Mouse (Mus musculus) megakaryocyte, embryonic 14.5 days (primary cell): Measurements from ENCODE around the gene Gm16253. TPM values are rescaled to one million over a fixed set of nuclear protein-coding genes. Genes with fewer than 3 reads are reported as not detected.

Experiments used
- H3K27me3 ChIP-seq: replicated peaks from 2 replicates; pipeline ENCODE3; 2012; ENCODE audit warnings: inconsistent platforms
- H3K36me3 ChIP-seq: replicated peaks from 2 replicates; pipeline ENCODE3; 2012; ENCODE audit warnings: low read length, inconsistent platforms, mixed read lengths
- H3K4me1 ChIP-seq: 2 replicates; pipeline ENCODE4 v1.6.1; 2012; ENCODE audit warnings: inconsistent platforms
- H3K4me3 ChIP-seq: replicated peaks from 2 replicates; pipeline ENCODE3; 2012; ENCODE audit warnings: moderate library complexity, mild to moderate bottlenecking, inconsistent platforms
- H3K9me3 ChIP-seq: 2 replicates; pipeline ENCODE4 v1.6.1; 2012; ENCODE audit warnings: inconsistent platforms
- FLI1 ChIP-seq: IDR thresholded peaks from 2 replicates; pipeline ENCODE4 v1.6.1; 2012; ENCODE audit warnings: low read length, inconsistent platforms, mixed read lengths
- GATA1 ChIP-seq: IDR thresholded peaks from 3 replicates; pipeline ENCODE4 v1.6.1; 2012; ENCODE audit warnings: mixed read lengths, low read length, inconsistent platforms, borderline replicate concordance
- polyA plus RNA-seq: library from polyadenylated mRNA; stranded (reverse); fragments of >175 nt; gene quantifications from 2 replicates; pipeline ENCODE4 v1.2.3, GENCODE M21; 2012; ENCODE audit warnings: low replicate concordance; ENCODE audit not compliant: insufficient read depth

Gm16253 gene
- polyA plus RNA-seq, 1 experiment: 0.51 TPM

- H3K27me3 ChIP-seq: no peaks in the 10 kb centered on the region
- H3K4me3 ChIP-seq: peak overlapping the region; percentile 87
- H3K4me1 ChIP-seq: peaks cover 51% of the 10 kb centered on the region
- H3K9me3 ChIP-seq: peaks cover 6% of the 10 kb centered on the region; the same call in 1 of the 2 replicates
- TF ChIP-seq FLI1 (no peak), GATA1 (peak; percentile 96)
- H3K36me3 ChIP-seq: peaks cover 27% of the 10 kb centered on the region
Observed at GRCm38 (mm10) chr3:96579885-96580454, 3.2 kb downstream of the Gm16253 start.

- H3K4me3 ChIP-seq: no peak overlapping the region
- H3K4me1 ChIP-seq: peaks cover 48% of the 10 kb centered on the region
- H3K27me3 ChIP-seq: no peaks in the 10 kb centered on the region
- no peak for TF ChIP-seq GATA1
- TF ChIP-seq FLI1: no peak
- peaks cover 6% of the 10 kb centered on the region; the same call in 1 of the 2 replicates for H3K9me3 ChIP-seq
- H3K36me3 ChIP-seq: peaks cover 27% of the 10 kb centered on the region
Observed at GRCm38 (mm10) chr3:96581141-96581540, 4.4 kb downstream of the Gm16253 start.

GRCm38 (mm10) chr3:96581771-96582515 is 5.2 kb downstream of the Gm16253 start:
- H3K27me3 ChIP-seq: no peaks in the 10 kb centered on the region
- peaks cover 6% of the 10 kb centered on the region; the same call in 1 of the 2 replicates for H3K9me3 ChIP-seq
- H3K4me1 ChIP-seq: peaks cover 42% of the 10 kb centered on the region
- H3K36me3 ChIP-seq: peaks cover 27% of the 10 kb centered on the region
- no peak overlapping the region for H3K4me3 ChIP-seq
- TF ChIP-seq FLI1: no peak
- no peak for TF ChIP-seq GATA1

GRCm38 (mm10) chr3:96583386-96583785 is 6.6 kb downstream of the Gm16253 start:
- no peaks in the 10 kb centered on the region for H3K27me3 ChIP-seq
- peaks cover 11% of the 10 kb centered on the region for H3K9me3 ChIP-seq
- peaks cover 32% of the 10 kb centered on the region for H3K36me3 ChIP-seq
- no peak overlapping the region for H3K4me3 ChIP-seq
- TF ChIP-seq FLI1: no peak
- TF ChIP-seq GATA1: no peak
- peaks cover 35% of the 10 kb centered on the region for H3K4me1 ChIP-seq

GRCm38 (mm10) chr3:96590657-96591056 is 13.9 kb downstream of the Gm16253 start:
- Histone ChIP-seq H3K4me1 (peaks cover 27% of the 10 kb centered on the region), H3K4me3 (no peak overlapping the region), H3K36me3 (peaks cover 17% of the 10 kb centered on the region), H3K9me3 (peaks cover 10% of the 10 kb centered on the region), H3K27me3 (peaks cover 5% of the 10 kb centered on the region)
- TF ChIP-seq FLI1 (no peak), GATA1 (no peak)

- TF ChIP-seq FLI1 (no peak), GATA1 (no peak)
- Histone ChIP-seq H3K4me3 (peak overlapping the region; percentile 93), H3K27me3 (peaks cover 32% of the 10 kb centered on the region), H3K36me3 (peaks cover 12% of the 10 kb centered on the region), H3K9me3 (peaks cover 4% of the 10 kb centered on the region; the same call in 1 of the 2 replicates), H3K4me1 (peaks cover 47% of the 10 kb centered on the region)
Observed at GRCm38 (mm10) chr3:96593374-96593773, 16.6 kb downstream of the Gm16253 start.

GRCm38 (mm10) chr3:96593790-96594560 is 17.2 kb downstream of the Gm16253 start, which contains the start of gene Polr3gl:
Gene Polr3gl (minus strand): TSS chr3:96594181.
- H3K4me3 ChIP-seq: peak within 1 kb of the TSS; percentile 93
- peaks cover 53% of the 10 kb centered on the region for H3K4me1 ChIP-seq
- peaks cover 38% of the 10 kb centered on the region for H3K27me3 ChIP-seq
- peaks cover 4% of the 10 kb centered on the region; the same call in 1 of the 2 replicates for H3K9me3 ChIP-seq
- peaks cover 12% of the 10 kb centered on the region for H3K36me3 ChIP-seq
- TF ChIP-seq FLI1: no peak
- no peak for TF ChIP-seq GATA1

GRCm38 (mm10) chr3:96594851-96595250 is 18.1 kb downstream of the Gm16253 start:
- TF ChIP-seq FLI1 (no peak), GATA1 (no peak)
- Histone ChIP-seq H3K36me3 (peaks cover 8% of the 10 kb centered on the region), H3K27me3 (peaks cover 47% of the 10 kb centered on the region), H3K4me1 (peaks cover 62% of the 10 kb centered on the region), H3K4me3 (no peak overlapping the region), H3K9me3 (peaks cover 4% of the 10 kb centered on the region; the same call in 1 of the 2 replicates)

GRCm38 (mm10) chr3:96595661-96596060 is 18.9 kb downstream of the Gm16253 start:
- H3K27me3 ChIP-seq: peaks cover 49% of the 10 kb centered on the region

More at GRCm38 (mm10) chr3:96595661-96596060, 18.9 kb downstream of the Gm16253 start:
- Histone ChIP-seq H3K4me1 (peaks cover 70% of the 10 kb centered on the region), H3K36me3 (peaks cover 1% of the 10 kb centered on the region), H3K9me3 (no peaks in the 10 kb centered on the region), H3K4me3 (peak overlapping the region; percentile 46)
- TF ChIP-seq FLI1 (no peak), GATA1 (no peak)
